Mouse (Mus musculus) embryonic facial prominence, embryonic 10.5 days (tissue): ENCODE results near the gene Frrs1. TPM values are rescaled to one million over a fixed set of nuclear protein-coding genes. Genes with fewer than 3 reads are reported as not detected.

Experiments used
- DNase-seq: peaks from one replicate; pipeline ENCODE4 v3.0.0-alpha.2; 2017; ENCODE audit warnings: low spot score
- H3K27ac ChIP-seq: fragments of 300-500 bp; sonication (generic); replicated peaks from 2 replicates; pipeline ENCODE4 v1.5.1; 2016; ENCODE audit warnings: mild to moderate bottlenecking
- H3K27me3 ChIP-seq: fragments of 300-500 bp; sonication (generic); replicated peaks from 2 replicates; pipeline ENCODE4 v1.6.1; 2016; ENCODE audit warnings: low read depth, mild to moderate bottlenecking; ENCODE audit not compliant: poor library complexity, severe bottlenecking
- H3K36me3 ChIP-seq: fragments of 300-500 bp; sonication (generic); replicated peaks from 2 replicates; pipeline ENCODE4 v1.6.1; 2016; ENCODE audit warnings: mild to moderate bottlenecking, moderate library complexity
- H3K4me1 ChIP-seq: fragments of 300-500 bp; sonication (generic); 2 replicates; pipeline ENCODE4 v1.6.1; 2016
- H3K4me3 ChIP-seq: fragments of 300-500 bp; sonication (generic); 2 replicates; pipeline ENCODE4 v1.5.1; 2016; ENCODE audit warnings: mild to moderate bottlenecking, moderate library complexity
- H3K9me3 ChIP-seq: fragments of 300-500 bp; sonication (generic); 2 replicates; pipeline ENCODE4 v1.6.1; 2016; ENCODE audit warnings: mild to moderate bottlenecking
- WGBS: fragments of 180-500 bp; shearing (Covaris S2); methylation state at CpG from one replicate; pipeline ENCODE4 v1.1.7; 2016; 5-methylcytosine and 5-hydroxymethylcytosine counted together
- polyA plus RNA-seq: library from polyadenylated mRNA; unstranded; fragments of >200 nt; fragmentation: Nextera tagmentation; extraction: Ambion mirVana; gene quantifications from 2 replicates; pipeline ENCODE4 v1.2.1, GENCODE M21; 2016

Gene Frrs1
- polyA plus RNA-seq, 1 experiment from 2014 or later: 15.1 TPM

DNA sequence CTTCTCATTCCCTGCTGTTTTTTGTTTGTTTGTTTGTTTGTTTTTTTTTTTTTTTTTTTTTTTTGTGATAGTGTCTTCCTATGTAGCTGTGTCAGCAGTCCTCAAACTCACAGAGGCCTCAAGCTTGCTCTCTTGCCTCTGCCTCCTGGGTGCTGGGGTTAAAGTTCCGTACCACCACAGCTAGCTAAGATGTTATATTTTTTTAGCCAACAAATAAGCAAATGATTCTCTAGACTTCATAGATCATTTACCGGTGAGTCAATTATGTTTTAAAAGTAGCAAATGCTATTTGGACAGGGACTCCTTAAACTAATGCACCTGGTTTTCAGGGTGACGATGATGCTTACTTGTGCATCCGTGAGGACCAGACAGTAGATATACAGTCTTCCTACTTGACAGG lies 31.3 kb downstream of the Frrs1 start:
- H3K27me3 ChIP-seq: no peaks in the 10 kb centered on the region
- 97% methylated on average over 4 of the region's 4 CpGs for WGBS
- H3K4me1 ChIP-seq: 0 out of 2 replicates have a peak, but pooled peaks cover 5% of the 10 kb centered on the region
- H3K36me3 ChIP-seq: peaks cover 3% of the 10 kb centered on the region; the same call in 1 of the 2 replicates
- no peak for DNase-seq
- no peaks in the 10 kb centered on the region for H3K9me3 ChIP-seq
- H3K27ac ChIP-seq: no peak overlapping the region
- H3K4me3 ChIP-seq: no peak overlapping the region

- no peak for DNase-seq
- Histone ChIP-seq H3K36me3 (no peaks in the 10 kb centered on the region), H3K27me3 (no peaks in the 10 kb centered on the region), H3K4me1 (0 out of 2 replicates have a peak, but pooled peaks cover 5% of the 10 kb centered on the region), H3K9me3 (no peaks in the 10 kb centered on the region), H3K4me3 (no peak overlapping the region), H3K27ac (no peak overlapping the region)
- 65% methylated on average over 17 of the region's 17 CpGs for WGBS
These were observed 32.4 kb downstream of the Frrs1 start for GRCm38 (mm10) chr3:116891436-116892205.

DNA sequence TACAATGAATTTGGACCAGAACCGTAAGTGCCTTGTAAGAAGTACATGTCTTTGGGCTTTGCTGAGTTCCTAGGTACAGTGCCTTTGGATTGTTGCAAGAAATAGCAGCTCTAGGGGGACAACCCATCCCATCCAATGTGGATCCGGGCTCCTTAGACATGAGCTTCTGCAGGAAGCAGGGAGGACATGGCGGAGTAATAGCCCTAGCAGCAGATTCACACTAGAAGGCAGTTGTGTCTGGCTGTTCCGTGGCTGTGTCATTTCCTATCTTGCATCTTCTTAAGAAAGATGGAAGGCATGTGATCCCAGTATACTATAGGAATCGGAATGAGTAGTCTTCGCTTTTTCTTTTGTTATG lies 32.9 kb downstream of the Frrs1 start:
- no peak overlapping the region for H3K27ac ChIP-seq
- H3K27me3 ChIP-seq: no peaks in the 10 kb centered on the region
- H3K36me3 ChIP-seq: no peaks in the 10 kb centered on the region
- 0 out of 2 replicates have a peak, but pooled peaks cover 5% of the 10 kb centered on the region for H3K4me1 ChIP-seq
- H3K9me3 ChIP-seq: no peaks in the 10 kb centered on the region
- no peak overlapping the region for H3K4me3 ChIP-seq
- DNase-seq: no peak
- WGBS: 88% methylated on average over 6 of the region's 6 CpGs

- H3K9me3 ChIP-seq: no peaks in the 10 kb centered on the region
- no peak overlapping the region for H3K4me3 ChIP-seq
- WGBS: 88% methylated on average over 9 of the region's 9 CpGs
- no peak for DNase-seq
- 0 out of 2 replicates have a peak, but pooled peaks cover 5% of the 10 kb centered on the region for H3K4me1 ChIP-seq
- peaks cover 3% of the 10 kb centered on the region; the same call in 1 of the 2 replicates for H3K36me3 ChIP-seq
- no peak overlapping the region for H3K27ac ChIP-seq
- no peaks in the 10 kb centered on the region for H3K27me3 ChIP-seq
These were observed 33.6 kb downstream of the Frrs1 start for GRCm38 (mm10) chr3:116892872-116893271.

DNA sequence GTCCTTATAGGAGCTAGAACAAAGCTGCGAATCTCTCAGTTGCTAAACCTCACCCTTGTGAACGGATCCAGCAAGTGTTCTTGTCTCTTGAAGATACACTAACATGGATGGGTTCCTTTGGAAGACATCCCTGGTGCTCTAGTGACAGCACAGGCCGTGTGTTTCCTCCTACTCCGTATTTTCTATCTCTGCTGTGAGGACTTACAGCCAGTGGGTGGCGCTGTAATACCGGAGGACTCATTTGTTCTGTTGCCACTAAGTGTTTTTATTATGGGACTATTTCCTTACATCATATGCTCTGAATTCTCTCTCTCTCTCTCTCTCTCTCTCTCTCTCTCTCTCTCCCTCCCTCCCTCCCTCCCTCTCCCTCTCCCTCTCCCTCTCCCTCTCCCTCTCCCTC lies 44.9 kb downstream of the Frrs1 start:
- no peaks in the 10 kb centered on the region for H3K36me3 ChIP-seq
- H3K9me3 ChIP-seq: no peaks in the 10 kb centered on the region
- H3K27ac ChIP-seq: no peak overlapping the region
- H3K4me1 ChIP-seq: no peaks in the 10 kb centered on the region
- DNase-seq: peak; percentile 70
- no peak overlapping the region for H3K4me3 ChIP-seq
- WGBS: 25% methylated on average over 6 of the region's 6 CpGs
- no peaks in the 10 kb centered on the region for H3K27me3 ChIP-seq

DNA sequence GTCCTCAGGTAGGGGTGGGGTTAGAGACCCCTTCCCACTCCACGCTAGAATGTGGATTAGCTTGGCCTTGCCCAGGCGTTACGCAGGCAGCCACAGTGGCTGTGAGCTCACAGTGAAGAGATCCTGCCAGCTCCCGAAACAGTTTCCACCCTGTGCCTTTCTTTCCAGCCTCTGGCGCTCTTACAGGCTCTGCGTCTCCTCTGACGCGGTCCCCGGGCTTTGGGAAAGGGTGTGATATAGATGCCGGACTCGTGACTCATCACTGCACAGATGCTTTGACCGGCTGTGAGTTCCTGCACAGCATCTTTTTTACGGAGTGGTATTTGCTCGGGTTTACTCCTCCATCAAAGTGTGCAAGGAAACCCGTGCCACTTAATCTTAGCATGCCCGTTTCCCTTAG lies 46.6 kb downstream of the Frrs1 start:
- no peaks in the 10 kb centered on the region for H3K36me3 ChIP-seq
- no peak for DNase-seq
- WGBS: 87% methylated on average over 16 of the region's 16 CpGs
- no peak overlapping the region for H3K4me3 ChIP-seq
- H3K9me3 ChIP-seq: no peaks in the 10 kb centered on the region
- no peak overlapping the region for H3K27ac ChIP-seq
- H3K27me3 ChIP-seq: no peaks in the 10 kb centered on the region
- H3K4me1 ChIP-seq: no peaks in the 10 kb centered on the region

GRCm38 (mm10) chr3:116906596-116906995 lies 47.3 kb downstream of the Frrs1 start:
- 81% methylated on average over 9 of the region's 9 CpGs for WGBS
- no peak for DNase-seq
- no peak overlapping the region for H3K27ac ChIP-seq
- H3K36me3 ChIP-seq: no peaks in the 10 kb centered on the region
- no peaks in the 10 kb centered on the region for H3K4me1 ChIP-seq
- no peaks in the 10 kb centered on the region for H3K9me3 ChIP-seq
- no peak overlapping the region for H3K4me3 ChIP-seq
- no peaks in the 10 kb centered on the region for H3K27me3 ChIP-seq

GRCm38 (mm10) chr3:116914374-116914773 lies 55.1 kb downstream of the Frrs1 start:
- Histone ChIP-seq H3K27me3 (no peaks in the 10 kb centered on the region), H3K36me3 (no peaks in the 10 kb centered on the region), H3K27ac (no peak overlapping the region), H3K9me3 (no peaks in the 10 kb centered on the region), H3K4me1 (no peaks in the 10 kb centered on the region), H3K4me3 (no peak overlapping the region)
- DNase-seq: no peak
- 86% methylated on average over 6 of the region's 6 CpGs for WGBS

- Histone ChIP-seq H3K4me1 (no peaks in the 10 kb centered on the region), H3K36me3 (no peaks in the 10 kb centered on the region), H3K9me3 (no peaks in the 10 kb centered on the region), H3K27ac (no peak overlapping the region), H3K27me3 (no peaks in the 10 kb centered on the region), H3K4me3 (no peak overlapping the region)
- no peak for DNase-seq
- WGBS: 88% methylated on average over 3 of the region's 3 CpGs
These were observed 55.7 kb downstream of the Frrs1 start for GRCm38 (mm10) chr3:116914931-116915330.

DNA sequence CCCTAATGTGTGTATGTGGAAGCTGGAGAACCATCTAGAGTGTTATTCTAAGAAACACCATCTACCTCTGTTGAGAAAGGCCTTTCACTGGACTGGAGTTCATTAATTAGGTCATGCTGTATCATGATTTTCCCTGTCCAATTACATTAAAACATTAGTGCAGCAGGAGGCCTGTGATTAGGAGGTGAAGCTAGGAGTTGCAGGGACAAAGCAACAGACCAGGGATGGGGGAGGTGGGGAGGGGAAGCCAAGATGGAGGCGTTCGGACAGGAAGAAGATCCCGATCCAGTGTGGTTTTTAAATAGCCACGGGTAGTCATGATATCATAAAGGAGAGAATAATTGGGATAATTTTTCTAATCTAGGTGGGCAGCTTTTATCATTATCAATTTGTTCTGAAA lies 57.8 kb downstream of the Frrs1 start:
- no peaks in the 10 kb centered on the region for H3K36me3 ChIP-seq
- no peaks in the 10 kb centered on the region for H3K4me1 ChIP-seq
- 86% methylated on average over 4 of the region's 4 CpGs for WGBS
- H3K4me3 ChIP-seq: no peak overlapping the region
- H3K27me3 ChIP-seq: no peaks in the 10 kb centered on the region
- H3K9me3 ChIP-seq: no peaks in the 10 kb centered on the region
- no peak overlapping the region for H3K27ac ChIP-seq
- DNase-seq: no peak

DNA sequence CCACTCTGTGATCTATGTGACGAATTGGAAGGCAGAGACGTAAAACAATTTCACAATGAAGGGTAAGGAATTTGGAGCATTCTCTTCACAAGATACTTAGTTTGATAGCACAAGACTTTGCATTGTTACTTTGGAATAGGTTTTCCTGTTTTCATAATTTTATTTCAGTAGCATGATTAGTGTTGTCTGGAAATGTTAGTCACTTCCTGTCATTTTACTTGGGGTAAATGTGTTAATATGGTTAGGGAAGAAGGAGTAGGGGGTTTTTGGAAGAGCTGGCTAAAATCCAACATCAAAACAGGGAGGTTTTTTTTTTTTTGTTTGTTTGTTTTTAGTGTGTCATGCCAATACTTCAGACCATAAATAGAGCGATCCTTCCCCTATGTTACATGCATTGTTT lies 62.3 kb downstream of the Frrs1 start:
- H3K27me3 ChIP-seq: no peaks in the 10 kb centered on the region
- no peak for DNase-seq
- H3K4me1 ChIP-seq: no peaks in the 10 kb centered on the region
- no peaks in the 10 kb centered on the region for H3K9me3 ChIP-seq
- H3K36me3 ChIP-seq: no peaks in the 10 kb centered on the region
- no peak overlapping the region for H3K27ac ChIP-seq
- no peak overlapping the region for H3K4me3 ChIP-seq
- WGBS: 91% methylated on average over 3 of the region's 3 CpGs

- Histone ChIP-seq H3K9me3 (no peaks in the 10 kb centered on the region), H3K36me3 (no peaks in the 10 kb centered on the region), H3K27me3 (no peaks in the 10 kb centered on the region), H3K4me3 (no peak overlapping the region), H3K4me1 (no peaks in the 10 kb centered on the region), H3K27ac (no peak overlapping the region)
- 93% methylated on average over 12 of the region's 12 CpGs for WGBS
- DNase-seq: no peak
These were observed 63.8 kb downstream of the Frrs1 start for GRCm38 (mm10) chr3:116923042-116923441.

DNA sequence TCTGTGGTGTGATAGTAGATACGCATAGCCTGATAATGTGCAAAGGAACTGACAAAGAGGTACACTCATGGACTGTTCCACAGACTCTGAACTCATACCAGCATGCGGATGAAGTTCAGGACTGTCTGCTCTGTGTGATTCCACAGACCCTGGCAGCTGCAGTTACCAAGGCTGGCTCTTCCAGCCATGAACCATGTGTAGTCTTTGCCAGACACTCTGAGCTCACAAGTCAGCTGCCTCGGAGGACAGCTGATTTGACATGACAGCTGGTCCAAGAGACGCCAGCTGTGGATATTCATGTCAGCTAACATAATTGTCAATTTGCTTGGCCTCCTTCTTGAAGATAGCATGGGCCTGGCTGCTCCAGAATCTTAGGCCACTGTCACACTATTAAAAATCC lies 69.7 kb downstream of the Frrs1 start:
- WGBS: 83% methylated on average over 4 of the region's 4 CpGs

More for the DNA sequence above, 69.7 kb downstream of the Frrs1 start:
- no peaks in the 10 kb centered on the region for H3K27me3 ChIP-seq
- no peak for DNase-seq
- no peak overlapping the region for H3K4me3 ChIP-seq
- no peaks in the 10 kb centered on the region for H3K36me3 ChIP-seq
- no peaks in the 10 kb centered on the region for H3K4me1 ChIP-seq
- H3K9me3 ChIP-seq: no peaks in the 10 kb centered on the region
- H3K27ac ChIP-seq: no peak overlapping the region
